Mouse (Mus musculus): ENCODE results near the gene Lmf1.

Gene Lmf1

GRCm38 (mm10) chr17:25642032-25642431 is 63.1 kb downstream of the Lmf1 start:
- DNase-seq (ENCODE audit: low read depth, low spot score): peak; percentile 78

GRCm38 (mm10) chr17:25643517-25644294 is 64.8 kb downstream of the Lmf1 start:
- no peak for DNase-seq (ENCODE audit: low read depth, low spot score)

- DNase-seq (ENCODE audit: low read depth, low spot score): no peak
Observed at GRCm38 (mm10) chr17:25644761-25645160, 65.9 kb downstream of the Lmf1 start.

GRCm38 (mm10) chr17:25645661-25646060 is 66.8 kb downstream of the Lmf1 start:
- DNase-seq (ENCODE audit: low read depth, low spot score): no peak

- DNase-seq (ENCODE audit: low read depth, low spot score): no peak
Observed at GRCm38 (mm10) chr17:25647901-25648300, 69.0 kb downstream of the Lmf1 start.

GRCm38 (mm10) chr17:25648678-25649216 is 69.9 kb downstream of the Lmf1 start:
- peak; percentile 23 for DNase-seq (ENCODE audit: low read depth, low spot score)

GRCm38 (mm10) chr17:25650726-25651125 is 71.8 kb downstream of the Lmf1 start:
- no peak for DNase-seq (ENCODE audit: low read depth, low spot score)

GRCm38 (mm10) chr17:25652272-25652671 is 73.4 kb downstream of the Lmf1 start:
- DNase-seq (ENCODE audit: low read depth, low spot score): peak; percentile 81

- DNase-seq (ENCODE audit: low read depth, low spot score): no peak
Observed at GRCm38 (mm10) chr17:25656142-25656825, 77.4 kb downstream of the Lmf1 start.

- DNase-seq (ENCODE audit: low read depth, low spot score): peak; percentile 75
Observed at GRCm38 (mm10) chr17:25656826-25657189, 77.9 kb downstream of the Lmf1 start.

- peak; percentile 76 for DNase-seq (ENCODE audit: low read depth, low spot score)
Observed at GRCm38 (mm10) chr17:25663213-25663835, 84.4 kb downstream of the Lmf1 start.

GRCm38 (mm10) chr17:25665485-25665884 is 86.6 kb downstream of the Lmf1 start:
- peak; percentile 55 for DNase-seq (ENCODE audit: low read depth, low spot score)

- no peak for DNase-seq (ENCODE audit: low read depth, low spot score)
Observed at GRCm38 (mm10) chr17:25665891-25666290, 87.0 kb downstream of the Lmf1 start.

GRCm38 (mm10) chr17:25668481-25669055 is 89.7 kb downstream of the Lmf1 start:
- DNase-seq (ENCODE audit: low read depth, low spot score): no peak

GRCm38 (mm10) chr17:25672982-25673381 is 94.1 kb downstream of the Lmf1 start:
- DNase-seq (ENCODE audit: low read depth, low spot score): peak; percentile 83

GRCm38 (mm10) chr17:25677969-25678368 is 99.1 kb downstream of the Lmf1 start:
- no peak for DNase-seq (ENCODE audit: low read depth, low spot score)

- no peak for DNase-seq (ENCODE audit: low read depth, low spot score)
Observed at GRCm38 (mm10) chr17:25679818-25680217, 100.9 kb downstream of the Lmf1 start.

- no peak for DNase-seq (ENCODE audit: low read depth, low spot score)
Observed at GRCm38 (mm10) chr17:25681636-25682035, 102.8 kb downstream of the Lmf1 start.

- DNase-seq (ENCODE audit: low read depth, low spot score): no peak
Observed at GRCm38 (mm10) chr17:25686323-25686722, 107.4 kb downstream of the Lmf1 start.

GRCm38 (mm10) chr17:25688922-25689321 is 110.0 kb downstream of the Lmf1 start:
- DNase-seq (ENCODE audit: low read depth, low spot score): no peak

- DNase-seq (ENCODE audit: low read depth, low spot score): no peak
Observed at GRCm38 (mm10) chr17:25696263-25696662, 117.4 kb downstream of the Lmf1 start.

GRCm38 (mm10) chr17:25698446-25698845 is 119.6 kb downstream of the Lmf1 start:
- peak; percentile 87 for DNase-seq (ENCODE audit: low read depth, low spot score)
